Mouse (Mus musculus) hindbrain, embryonic 15.5 days (tissue): ENCODE data around the gene Tnfrsf14. TPM values are rescaled to one million over a fixed set of nuclear protein-coding genes. Genes with fewer than 3 reads are reported as not detected.

ENCODE experiments used
- ATAC-seq: fragments of 200-750 bp; cut with Nextera tagmentation; 2 replicates; pipeline ENCODE4 v1.8.0; 2017; ENCODE audit warnings: low read depth, moderate number of reproducible peaks, moderate TSS enrichment; ENCODE audit not compliant: low FRiP score
- H3K27ac ChIP-seq: fragments of 300-500 bp; sonication (generic); replicated peaks from 2 replicates; pipeline ENCODE4 v1.5.1; 2015; ENCODE audit warnings: mild to moderate bottlenecking, inconsistent platforms
- H3K27me3 ChIP-seq: fragments of 300-500 bp; sonication (generic); 2 replicates; pipeline ENCODE4 v1.6.1; 2015; ENCODE audit warnings: control low read depth, inconsistent platforms
- H3K36me3 ChIP-seq: fragments of 300-500 bp; sonication (generic); 2 replicates; pipeline ENCODE4 v1.6.1; 2015; ENCODE audit warnings: control low read depth, inconsistent platforms
- H3K4me1 ChIP-seq: fragments of 300-500 bp; sonication (generic); replicated peaks from 2 replicates; pipeline ENCODE4 v1.6.1; 2015; ENCODE audit warnings: control low read depth, inconsistent platforms
- H3K4me2 ChIP-seq: fragments of 300-500 bp; sonication (generic); 2 replicates; pipeline ENCODE4 v1.6.1; 2015; ENCODE audit warnings: moderate library complexity, mild to moderate bottlenecking, inconsistent platforms
- H3K4me3 ChIP-seq: fragments of 300-500 bp; sonication (generic); 2 replicates; pipeline ENCODE4 v1.5.1; 2015; ENCODE audit warnings: mild to moderate bottlenecking, inconsistent platforms
- H3K9ac ChIP-seq: fragments of 300-500 bp; sonication (generic); 2 replicates; pipeline ENCODE4 v1.6.1; 2015; ENCODE audit warnings: inconsistent platforms
- H3K9me3 ChIP-seq: fragments of 300-500 bp; sonication (generic); 2 replicates; pipeline ENCODE4 v1.6.1; 2016; ENCODE audit warnings: control low read depth, inconsistent platforms
- WGBS: fragments of 180-500 bp; shearing (Covaris S2); methylation state at CpG from one replicate; pipeline ENCODE4 v1.1.7; 2015; 5-methylcytosine and 5-hydroxymethylcytosine counted together
- polyA plus RNA-seq: library from polyadenylated mRNA; unstranded; fragments of >200 nt; fragmentation: Nextera tagmentation; extraction: Ambion mirVana; gene quantifications from 2 replicates; pipeline ENCODE4 v1.2.1, GENCODE M21; 2015

The Tnfrsf14 gene
- polyA plus RNA-seq, 1 experiment from 2014 or later: 0.64 TPM

DNA sequence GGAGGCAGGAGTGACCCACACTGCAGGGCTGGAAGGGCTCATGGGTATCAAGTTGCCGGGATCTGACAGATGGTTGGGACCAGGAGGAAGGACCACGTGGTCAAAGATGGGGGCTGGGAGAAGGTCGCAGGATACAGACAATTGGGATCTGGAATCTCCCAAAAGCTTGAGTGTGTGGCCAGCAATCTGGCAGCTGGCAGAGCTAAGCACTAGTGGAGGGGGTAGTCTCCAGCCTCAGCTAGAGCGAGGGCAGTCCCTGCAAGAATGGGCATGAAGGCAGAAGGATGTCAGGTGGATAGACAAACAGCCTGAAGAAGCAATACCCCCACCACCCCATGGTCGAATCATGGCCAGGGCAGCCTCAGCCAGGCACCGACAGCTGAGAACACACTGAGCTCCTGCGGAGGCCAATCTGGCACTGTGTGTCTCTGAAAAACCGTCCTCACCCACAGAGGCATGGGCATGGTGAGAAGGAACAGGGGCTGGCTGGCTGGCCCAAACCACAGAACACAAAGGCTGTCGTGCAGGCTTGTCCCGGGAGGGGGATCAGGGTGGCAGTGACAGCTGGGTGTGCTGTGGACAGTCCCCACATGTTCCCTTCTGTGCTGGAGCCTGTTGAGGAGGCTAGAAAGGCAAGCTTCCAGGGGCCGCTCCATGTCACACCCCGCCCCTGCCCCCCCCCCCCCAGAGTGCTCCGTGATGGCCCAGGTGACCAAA, 41.3 kb downstream of the Tnfrsf14 start:
- Histone ChIP-seq H3K4me1 (no peaks in the 10 kb centered on the region), H3K27ac (peak overlapping the region; percentile 42; the same call in 1 of the 2 replicates), H3K9me3 (no peaks in the 10 kb centered on the region), H3K4me3 (no peak overlapping the region), H3K27me3 (no peaks in the 10 kb centered on the region), H3K9ac (no peak overlapping the region), H3K36me3 (no peaks in the 10 kb centered on the region), H3K4me2 (no peak overlapping the region)
- peak; percentile 32; the same call in 1 of the 2 replicates for ATAC-seq
- 65% methylated on average over 13 of the region's 13 CpGs for WGBS

DNA sequence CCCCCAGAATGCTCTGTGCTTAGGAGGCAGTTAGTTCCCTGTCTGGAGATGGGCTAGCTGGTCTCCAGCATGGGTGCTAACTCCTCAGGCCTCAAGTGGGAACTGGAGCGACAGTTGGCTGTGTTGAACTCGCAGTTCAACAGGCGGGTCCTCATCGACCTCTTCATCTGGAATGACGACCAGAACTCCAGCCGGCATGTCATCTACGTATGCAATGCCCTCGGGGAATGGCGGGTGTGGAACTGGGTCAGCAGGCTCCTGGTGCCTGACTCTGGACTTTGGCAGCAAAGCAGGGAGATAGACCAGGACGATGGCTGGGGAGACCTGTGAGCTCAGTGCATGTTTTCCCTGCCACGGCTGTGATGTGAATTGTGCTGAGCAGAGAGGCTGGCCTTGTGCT, 42.9 kb downstream of the Tnfrsf14 start:
- Histone ChIP-seq H3K27ac (no peak overlapping the region), H3K36me3 (no peaks in the 10 kb centered on the region), H3K27me3 (no peaks in the 10 kb centered on the region), H3K9me3 (no peaks in the 10 kb centered on the region), H3K4me1 (no peaks in the 10 kb centered on the region), H3K4me2 (no peak overlapping the region), H3K4me3 (no peak overlapping the region), H3K9ac (no peak overlapping the region)
- WGBS: 83% methylated on average over 11 of the region's 11 CpGs
- ATAC-seq: no peak

DNA sequence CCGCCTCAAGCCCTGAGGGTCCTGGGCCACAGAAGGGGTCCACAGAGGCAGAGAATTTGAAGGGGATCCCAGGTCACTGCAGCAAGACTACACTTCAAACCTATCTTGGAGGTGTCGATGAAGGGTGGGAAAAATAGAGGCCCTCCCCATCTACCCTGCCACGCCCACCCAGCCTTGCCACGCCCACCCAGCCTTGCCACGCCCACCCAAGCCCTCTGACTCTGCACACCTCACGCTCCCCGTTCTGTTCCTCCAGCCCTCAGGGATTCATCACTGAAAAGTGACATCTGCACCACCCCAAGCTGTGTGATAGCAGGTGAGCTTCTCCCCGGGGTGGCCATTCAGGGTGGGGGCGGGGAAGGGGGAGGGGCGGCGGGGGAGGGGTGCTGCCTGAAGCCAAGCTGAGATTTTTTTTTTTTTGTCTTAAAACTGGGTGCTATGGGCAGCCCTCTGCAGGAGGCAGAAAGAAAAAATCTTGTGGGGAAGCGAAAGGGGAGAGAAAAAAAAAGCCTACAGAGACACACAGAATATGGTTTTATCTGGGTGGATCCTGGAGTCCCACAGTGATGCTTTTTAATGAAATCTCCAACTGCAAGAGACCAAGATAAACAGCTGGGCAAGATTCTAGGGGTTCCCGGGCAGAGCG, 46.2 kb downstream of the Tnfrsf14 start:
- no peaks in the 10 kb centered on the region for H3K27me3 ChIP-seq
- H3K9ac ChIP-seq: no peak overlapping the region
- peaks cover 8% of the 10 kb centered on the region for H3K4me1 ChIP-seq
- H3K27ac ChIP-seq: no peak overlapping the region
- no peak overlapping the region for H3K4me2 ChIP-seq
- H3K36me3 ChIP-seq: no peaks in the 10 kb centered on the region
- ATAC-seq: no peak
- 32% methylated on average over 14 of the region's 14 CpGs for WGBS
- no peak overlapping the region for H3K4me3 ChIP-seq
- no peaks in the 10 kb centered on the region for H3K9me3 ChIP-seq

- no peaks in the 10 kb centered on the region for H3K9me3 ChIP-seq
- WGBS: 78% methylated on average over 6 of the region's 6 CpGs
- no peak overlapping the region for H3K4me2 ChIP-seq
- no peak overlapping the region for H3K4me3 ChIP-seq
- H3K36me3 ChIP-seq: no peaks in the 10 kb centered on the region
- peaks cover 8% of the 10 kb centered on the region for H3K4me1 ChIP-seq
- H3K27ac ChIP-seq: no peak overlapping the region
- no peak overlapping the region for H3K9ac ChIP-seq
- no peaks in the 10 kb centered on the region for H3K27me3 ChIP-seq
- ATAC-seq: no peak
These were observed 47.6 kb downstream of the Tnfrsf14 start for GRCm38 (mm10) chr4:154880730-154881129.

DNA sequence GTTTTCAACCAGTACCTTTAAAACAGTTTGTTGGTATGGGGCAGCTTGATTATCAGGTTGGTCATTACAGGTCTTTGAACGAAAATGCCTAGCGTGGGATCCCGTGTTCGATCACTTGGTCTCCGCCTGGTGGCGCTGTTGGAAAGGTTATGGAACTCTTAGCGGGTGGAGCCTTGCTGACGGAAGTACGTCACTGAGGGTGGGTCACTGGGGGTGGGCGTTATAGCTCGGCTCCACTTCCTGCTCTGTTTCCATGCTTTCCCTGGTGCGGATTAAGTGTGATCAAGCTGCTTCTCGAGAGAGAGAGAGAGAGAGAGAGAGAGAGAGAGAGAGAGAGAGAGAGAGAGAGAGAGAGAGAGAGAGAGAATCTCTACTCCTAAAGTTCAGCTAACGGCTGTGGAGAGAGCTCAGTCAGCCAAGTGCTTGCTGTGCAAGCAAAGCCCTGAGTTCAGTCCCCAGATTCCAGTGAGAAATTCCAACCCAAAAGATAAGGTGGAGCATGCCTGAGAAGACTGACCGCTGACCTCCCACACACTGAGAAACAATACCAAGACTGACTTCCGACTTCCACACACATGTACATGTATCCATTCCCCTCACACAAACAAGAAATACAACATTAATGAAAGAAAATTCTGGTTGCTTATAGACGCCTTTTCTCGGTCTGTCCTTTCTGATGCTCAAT, 50.4 kb downstream of the Tnfrsf14 start:
- Histone ChIP-seq H3K36me3 (no peaks in the 10 kb centered on the region), H3K27ac (peak overlapping the region; percentile 81), H3K27me3 (no peaks in the 10 kb centered on the region), H3K4me2 (peak overlapping the region; percentile 60), H3K4me1 (peaks cover 8% of the 10 kb centered on the region), H3K9me3 (no peaks in the 10 kb centered on the region), H3K9ac (peak overlapping the region; percentile 35), H3K4me3 (peak overlapping the region; percentile 34)
- WGBS: 10% methylated on average over 18 of the region's 18 CpGs
- peak; percentile 97 for ATAC-seq

- peaks cover 5% of the 10 kb centered on the region for H3K4me1 ChIP-seq
- no peak overlapping the region for H3K4me3 ChIP-seq
- H3K27me3 ChIP-seq: no peaks in the 10 kb centered on the region
- no peak overlapping the region for H3K9ac ChIP-seq
- 73% methylated on average over 6 of the region's 6 CpGs for WGBS
- H3K36me3 ChIP-seq: no peaks in the 10 kb centered on the region
- H3K27ac ChIP-seq: no peak overlapping the region
- ATAC-seq: no peak
- H3K9me3 ChIP-seq: no peaks in the 10 kb centered on the region
- H3K4me2 ChIP-seq: no peak overlapping the region
These were observed 55.2 kb downstream of the Tnfrsf14 start for GRCm38 (mm10) chr4:154873186-154873585.

Other genes with a start within 250 kb of the Tnfrsf14 start
- 1.2 and 2.0 TPM in 2 replicates for gene Ttc34, start 91.1 kb downstream of the Tnfrsf14 start, polyA plus RNA-seq
- 0.45 and 0.86 TPM in 2 replicates for gene Mmel1, start 59.0 kb downstream of the Tnfrsf14 start, polyA plus RNA-seq
- gene Fam213b, start 29.4 kb downstream of the Tnfrsf14 start, polyA plus RNA-seq: 64.2 and 67.1 TPM in 2 replicates
- gene Hes5, start 32.4 kb upstream of the Tnfrsf14 start, polyA plus RNA-seq: 159 and 196 TPM in 2 replicates
- gene Pank4, start 35.6 kb upstream of the Tnfrsf14 start, polyA plus RNA-seq: 35.9 and 37.3 TPM in 2 replicates
- 17.9 and 18.2 TPM in 2 replicates for gene Plch2, start 128.2 kb upstream of the Tnfrsf14 start, polyA plus RNA-seq
- 22.3 and 23.9 TPM in 2 replicates for gene Pex10, start 138.5 kb upstream of the Tnfrsf14 start, polyA plus RNA-seq
- 124 and 125 TPM in 2 replicates for gene Rer1, start 157.8 kb upstream of the Tnfrsf14 start, polyA plus RNA-seq
- gene Morn1, start 158.0 kb upstream of the Tnfrsf14 start, polyA plus RNA-seq: 8.1 and 10.0 TPM in 2 replicates